Mouse (Mus musculus) liver, embryonic 14.5 days (tissue): ENCODE data around the gene Spcs2.

Source experiments
- CTCF ChIP-seq: IDR thresholded peaks from 2 replicates; pipeline ENCODE4 v1.5.1; 2016; ENCODE audit warnings: antibody characterized with exemption, low read depth, control low read depth
- EP300 ChIP-seq: IDR thresholded peaks from 2 replicates; pipeline ENCODE4 v1.6.1; 2016; ENCODE audit warnings: antibody characterized with exemption, low read depth

- TF ChIP-seq CTCF = no peak
- TF ChIP-seq EP300 = no peak
Measured at GRCm38 (mm10) chr7:99823045-99823663, 40.1 kb downstream of the Spcs2 start.
